Mouse (Mus musculus): Measurements from ENCODE around the gene Gm40193.
A peak's percentile ranks its signal among the peaks of the same experiment; 100 is the strongest.
"Not testable (repeated sequence)": the region's sequence is repeated elsewhere in the genome, so short reads cannot be mapped to it uniquely, and the experiment has no call there.

Gene Gm40193

GRCm38 (mm10) chr11:70540928-70541327, 8.2 kb upstream of the Gm40193 start:
- DNase-seq (ENCODE audit: low spot score): no peak

- peak; percentile 53 for DNase-seq (ENCODE audit: low spot score)
These were observed 7.3 kb upstream of the Gm40193 start, which contains the start of gene Pld2 for GRCm38 (mm10) chr11:70539877-70540587. Pld2 (plus strand) TSS chr11:70540064.

GRCm38 (mm10) chr11:70539423-70539822, 6.7 kb upstream of the Gm40193 start:
- DNase-seq (ENCODE audit: low spot score): no peak

- not testable (repeated sequence) for DNase-seq (ENCODE audit: low spot score)
These were observed 1.7 kb downstream of the Gm40193 start for GRCm38 (mm10) chr11:70531065-70531464.

- DNase-seq (ENCODE audit: low spot score): no peak
These were observed 4.1 kb downstream of the Gm40193 start for GRCm38 (mm10) chr11:70528610-70529009.

GRCm38 (mm10) chr11:70526211-70526610, 6.5 kb downstream of the Gm40193 start:
- DNase-seq (ENCODE audit: low spot score): no peak

- DNase-seq (ENCODE audit: low spot score): no peak
These were observed 7.0 kb downstream of the Gm40193 start for GRCm38 (mm10) chr11:70525726-70526125.

- DNase-seq (ENCODE audit: low spot score): peak; percentile 91
These were observed 7.5 kb downstream of the Gm40193 start, which contains the start of gene Psmb6 for GRCm38 (mm10) chr11:70525184-70525678. Psmb6 (plus strand) TSS chr11:70525367.

GRCm38 (mm10) chr11:70524782-70525181, 8.0 kb downstream of the Gm40193 start:
- DNase-seq (ENCODE audit: low spot score): no peak

- not testable (repeated sequence) for DNase-seq (ENCODE audit: low spot score)
These were observed 9.3 kb downstream of the Gm40193 start for GRCm38 (mm10) chr11:70523306-70523989.

GRCm38 (mm10) chr11:70520178-70520769, 12.5 kb downstream of the Gm40193 start:
- no peak for DNase-seq (ENCODE audit: low spot score)

GRCm38 (mm10) chr11:70518923-70519322, 13.8 kb downstream of the Gm40193 start, which contains the start of gene Gltpd2:
Gltpd2 (plus strand) TSS chr11:70519196.
- no peak for DNase-seq (ENCODE audit: low spot score)

- DNase-seq (ENCODE audit: low spot score): no peak
These were observed 14.3 kb downstream of the Gm40193 start for GRCm38 (mm10) chr11:70518436-70518835.

GRCm38 (mm10) chr11:70516352-70516751, 16.4 kb downstream of the Gm40193 start:
- DNase-seq (ENCODE audit: low spot score): no peak

GRCm38 (mm10) chr11:70514288-70514687, 18.5 kb downstream of the Gm40193 start, which contains the start of gene Vmo1:
Vmo1 (minus strand) TSS chr11:70514616.
- DNase-seq (ENCODE audit: low spot score): no peak

GRCm38 (mm10) chr11:70513520-70513919, 19.2 kb downstream of the Gm40193 start:
- DNase-seq (ENCODE audit: low spot score): no peak

GRCm38 (mm10) chr11:70512709-70513342, 19.9 kb downstream of the Gm40193 start:
- no peak for DNase-seq (ENCODE audit: low spot score)

- DNase-seq (ENCODE audit: low spot score): no peak
These were observed 20.9 kb downstream of the Gm40193 start for GRCm38 (mm10) chr11:70511825-70512224.

- DNase-seq (ENCODE audit: low spot score): no peak
These were observed 21.5 kb downstream of the Gm40193 start for GRCm38 (mm10) chr11:70511242-70511641.

- DNase-seq (ENCODE audit: low spot score): no peak
These were observed 22.8 kb downstream of the Gm40193 start for GRCm38 (mm10) chr11:70509753-70510564.

- no peak for DNase-seq (ENCODE audit: low spot score)
These were observed 25.7 kb downstream of the Gm40193 start for GRCm38 (mm10) chr11:70506962-70507515.

Measured in left cerebral cortex, adult 11 months (tissue).